Mouse (Mus musculus) embryonic facial prominence, embryonic 15.5 days (tissue): ENCODE results near the gene Marveld1. TPM values are rescaled to one million over a fixed set of nuclear protein-coding genes. Genes with fewer than 3 reads are reported as not detected.

Experiments
- ATAC-seq: fragments of 200-750 bp; cut with Nextera tagmentation; 2 replicates; pipeline ENCODE4 v1.8.0; 2017; ENCODE audit warnings: low read depth, moderate TSS enrichment; ENCODE audit not compliant: insufficient number of reproducible peaks, low FRiP score, low TSS enrichment
- H3K27ac ChIP-seq: fragments of 300-500 bp; sonication (generic); replicated peaks from 2 replicates; pipeline ENCODE4 v1.5.1; 2015; ENCODE audit warnings: mild to moderate bottlenecking, inconsistent platforms
- H3K27me3 ChIP-seq: fragments of 300-500 bp; sonication (generic); 2 replicates; pipeline ENCODE4 v1.6.1; 2015; ENCODE audit warnings: inconsistent platforms
- H3K36me3 ChIP-seq: fragments of 300-500 bp; sonication (generic); 2 replicates; pipeline ENCODE4 v1.6.1; 2015; ENCODE audit warnings: mild to moderate bottlenecking, inconsistent platforms
- H3K4me1 ChIP-seq: fragments of 300-500 bp; sonication (generic); 2 replicates; pipeline ENCODE4 v1.6.1; 2015; ENCODE audit warnings: inconsistent platforms
- H3K4me2 ChIP-seq: fragments of 300-500 bp; sonication (generic); replicated peaks from 2 replicates; pipeline ENCODE4 v1.6.1; 2015; ENCODE audit warnings: mild to moderate bottlenecking, inconsistent platforms
- H3K4me3 ChIP-seq: fragments of 300-500 bp; sonication (generic); replicated peaks from 2 replicates; pipeline ENCODE4 v1.5.1; 2015; ENCODE audit warnings: mild to moderate bottlenecking, inconsistent platforms
- H3K9ac ChIP-seq: fragments of 300-500 bp; sonication (generic); 2 replicates; pipeline ENCODE4 v1.6.1; 2015; ENCODE audit warnings: inconsistent platforms
- H3K9me3 ChIP-seq: fragments of 300-500 bp; sonication (generic); replicated peaks from 2 replicates; pipeline ENCODE4 v1.6.1; 2016; ENCODE audit warnings: inconsistent platforms
- WGBS: fragments of 180-500 bp; shearing (Covaris S2); methylation state at CpG from one replicate; pipeline ENCODE4 v1.1.7; 2015; 5-methylcytosine and 5-hydroxymethylcytosine counted together
- polyA plus RNA-seq: library from polyadenylated mRNA; unstranded; fragments of >200 nt; fragmentation: Nextera tagmentation; extraction: Ambion mirVana; gene quantifications from 2 replicates; pipeline ENCODE4 v1.2.1, GENCODE M21; 2015

The Marveld1 gene
- 15.2 and 20.3 TPM in 2 replicates for polyA plus RNA-seq

GRCm38 (mm10) chr19:42147170-42147768, at the start of gene Marveld1:
TSS of gene Marveld1 (plus strand) at chr19:42147400.
- Histone ChIP-seq H3K36me3 (peaks cover 4% of the 10 kb centered on the region; the same call in 1 of the 2 replicates), H3K9me3 (no peaks in the 10 kb centered on the region), H3K27ac (peak within 1 kb of the TSS; percentile 95), H3K4me1 (peaks cover 55% of the 10 kb centered on the region), H3K27me3 (no peaks in the 10 kb centered on the region), H3K9ac (peak within 1 kb of the TSS; percentile 82), H3K4me3 (peak within 1 kb of the TSS; percentile 77), H3K4me2 (peak within 1 kb of the TSS; percentile 76)
- peak; percentile 85 for ATAC-seq
- 0% methylated on average over 56 of the region's 57 CpGs for WGBS

- 71% methylated on average over 3 of the region's 3 CpGs for WGBS
- no peak for ATAC-seq
- no peaks in the 10 kb centered on the region for H3K27me3 ChIP-seq
These were observed 47.8 kb upstream of the Marveld1 start for GRCm38 (mm10) chr19:42099406-42099805.

GRCm38 (mm10) chr19:42104681-42105080, 42.5 kb upstream of the Marveld1 start:
- WGBS, result 94% methylated on average over 9 of the region's 9 CpGs
- H3K27me3 ChIP-seq, result no peaks in the 10 kb centered on the region
- H3K4me1 ChIP-seq, result no peaks in the 10 kb centered on the region
- H3K36me3 ChIP-seq, result peaks cover 46% of the 10 kb centered on the region
- no peak overlapping the region for H3K4me3 ChIP-seq
- ATAC-seq, result no peak
- H3K4me2 ChIP-seq, result no peak overlapping the region
- H3K27ac ChIP-seq, result no peak overlapping the region
- H3K9me3 ChIP-seq, result no peaks in the 10 kb centered on the region
- H3K9ac ChIP-seq, result no peak overlapping the region

More at GRCm38 (mm10) chr19:42099406-42099805, 47.8 kb upstream of the Marveld1 start:
- no peak overlapping the region for H3K9ac ChIP-seq
- no peaks in the 10 kb centered on the region for H3K4me1 ChIP-seq
- H3K9me3 ChIP-seq, result no peaks in the 10 kb centered on the region
- peaks cover 40% of the 10 kb centered on the region for H3K36me3 ChIP-seq
- H3K27ac ChIP-seq, result no peak overlapping the region
- no peak overlapping the region for H3K4me2 ChIP-seq
- H3K4me3 ChIP-seq, result no peak overlapping the region

GRCm38 (mm10) chr19:42115783-42116335, 31.3 kb upstream of the Marveld1 start:
- Histone ChIP-seq H3K4me3 (no peak overlapping the region), H3K4me1 (0 out of 2 replicates have a peak, but pooled peaks cover 3% of the 10 kb centered on the region), H3K4me2 (no peak overlapping the region), H3K36me3 (peaks cover 67% of the 10 kb centered on the region), H3K9ac (no peak overlapping the region), H3K9me3 (no peaks in the 10 kb centered on the region), H3K27ac (no peak overlapping the region), H3K27me3 (no peaks in the 10 kb centered on the region)
- ATAC-seq, result no peak
- WGBS, result 79% methylated on average over 4 of the region's 4 CpGs

- H3K4me3 ChIP-seq, result no peak overlapping the region
- no peaks in the 10 kb centered on the region for H3K9me3 ChIP-seq
- H3K27me3 ChIP-seq, result no peaks in the 10 kb centered on the region
- no peak overlapping the region for H3K27ac ChIP-seq
- H3K36me3 ChIP-seq, result peaks cover 86% of the 10 kb centered on the region
- ATAC-seq, result no peak
- H3K4me1 ChIP-seq, result 0 out of 2 replicates have a peak, but pooled peaks cover 3% of the 10 kb centered on the region
- WGBS, result 93% methylated on average over 9 of the region's 9 CpGs
- H3K9ac ChIP-seq, result no peak overlapping the region
- H3K4me2 ChIP-seq, result no peak overlapping the region
These were observed 29.1 kb upstream of the Marveld1 start for GRCm38 (mm10) chr19:42118142-42118541.

- ATAC-seq, result no peak
- 0 out of 2 replicates have a peak, but pooled peaks cover 3% of the 10 kb centered on the region for H3K4me1 ChIP-seq
- no peaks in the 10 kb centered on the region for H3K27me3 ChIP-seq
- no peak overlapping the region for H3K27ac ChIP-seq
- H3K9ac ChIP-seq, result no peak overlapping the region
- H3K36me3 ChIP-seq, result peaks cover 87% of the 10 kb centered on the region
- H3K9me3 ChIP-seq, result no peaks in the 10 kb centered on the region
- H3K4me2 ChIP-seq, result no peak overlapping the region
- WGBS, result 86% methylated on average over 5 of the region's 5 CpGs
- no peak overlapping the region for H3K4me3 ChIP-seq
These were observed 28.6 kb upstream of the Marveld1 start for GRCm38 (mm10) chr19:42118596-42118995.

GRCm38 (mm10) chr19:42120451-42120850, 26.7 kb upstream of the Marveld1 start:
- no peaks in the 10 kb centered on the region for H3K27me3 ChIP-seq
- WGBS, result 81% methylated on average over 8 of the region's 8 CpGs

GRCm38 (mm10) chr19:42124684-42125083, 22.5 kb upstream of the Marveld1 start:
- WGBS, result 89% methylated on average over 13 of the region's 13 CpGs
- Histone ChIP-seq H3K27me3 (no peaks in the 10 kb centered on the region), H3K4me3 (no peak overlapping the region), H3K9ac (no peak overlapping the region), H3K27ac (no peak overlapping the region), H3K36me3 (peaks cover 51% of the 10 kb centered on the region), H3K4me2 (no peak overlapping the region), H3K9me3 (no peaks in the 10 kb centered on the region), H3K4me1 (peaks cover 30% of the 10 kb centered on the region)
- no peak for ATAC-seq

More at GRCm38 (mm10) chr19:42120451-42120850, 26.7 kb upstream of the Marveld1 start:
- peaks cover 87% of the 10 kb centered on the region for H3K36me3 ChIP-seq
- no peaks in the 10 kb centered on the region for H3K9me3 ChIP-seq
- ATAC-seq, result no peak; the same call in 1 of the 2 replicates
- H3K4me3 ChIP-seq, result no peak overlapping the region
- H3K27ac ChIP-seq, result no peak overlapping the region
- no peak overlapping the region for H3K9ac ChIP-seq
- 0 out of 2 replicates have a peak, but pooled peaks cover 3% of the 10 kb centered on the region for H3K4me1 ChIP-seq
- H3K4me2 ChIP-seq, result no peak overlapping the region

GRCm38 (mm10) chr19:42125501-42126218, 21.5 kb upstream of the Marveld1 start:
- H3K27ac ChIP-seq, result no peak overlapping the region
- WGBS, result 78% methylated on average over 11 of the region's 11 CpGs
- H3K4me2 ChIP-seq, result no peak overlapping the region

GRCm38 (mm10) chr19:42126219-42126605, 21.0 kb upstream of the Marveld1 start:
- Histone ChIP-seq H3K4me2 (no peak overlapping the region), H3K27ac (no peak overlapping the region), H3K9ac (no peak overlapping the region), H3K9me3 (no peaks in the 10 kb centered on the region), H3K36me3 (peaks cover 36% of the 10 kb centered on the region), H3K4me1 (peaks cover 43% of the 10 kb centered on the region), H3K4me3 (no peak overlapping the region), H3K27me3 (no peaks in the 10 kb centered on the region)
- no peak for ATAC-seq
- WGBS, result 88% methylated on average over 6 of the region's 6 CpGs

More at GRCm38 (mm10) chr19:42125501-42126218, 21.5 kb upstream of the Marveld1 start:
- H3K27me3 ChIP-seq, result no peaks in the 10 kb centered on the region
- H3K36me3 ChIP-seq, result peaks cover 41% of the 10 kb centered on the region
- H3K4me1 ChIP-seq, result peaks cover 38% of the 10 kb centered on the region
- no peak for ATAC-seq
- no peak overlapping the region for H3K4me3 ChIP-seq
- H3K9ac ChIP-seq, result no peak overlapping the region
- H3K9me3 ChIP-seq, result no peaks in the 10 kb centered on the region

- Histone ChIP-seq H3K4me2 (no peak overlapping the region; the same call in none of the 2 replicates), H3K4me3 (no peak overlapping the region), H3K4me1 (peaks cover 49% of the 10 kb centered on the region), H3K27ac (no peak overlapping the region), H3K9me3 (no peaks in the 10 kb centered on the region), H3K9ac (no peak overlapping the region), H3K27me3 (no peaks in the 10 kb centered on the region), H3K36me3 (peaks cover 28% of the 10 kb centered on the region)
- no peak for ATAC-seq
- 85% methylated on average over 5 of the region's 5 CpGs for WGBS
These were observed 20.2 kb upstream of the Marveld1 start for GRCm38 (mm10) chr19:42127024-42127423.
